Mouse (Mus musculus): ENCODE measurements at regions not wholly inside any gene's neighbourhood (a gene's known extent, or its start where the extent isn't known, plus 50 kb on each side); places are given as distances from the start of the nearest gene placed in this dataset.

GRCm38 (mm10) chr4:92702755-92703154, 511.2 kb upstream of the Gm12666 start:
- TF ChIP-seq CTCF (conservative IDR thresholded peaks at IDR 0.05; ENCODE audit: insufficient read depth, insufficient read length, low read depth, low read length) (no peak), POLR2A (IDR thresholded peaks at IDR 0.05; ENCODE audit: low read depth, low read length) (no peak)

Data from kidney, adult 2 months (tissue).